Mouse (Mus musculus): ENCODE results near the gene Slc9a4. TPM values are rescaled to one million over a fixed set of nuclear protein-coding genes. Genes with fewer than 3 reads are reported as not detected.
A peak's percentile ranks its signal among the peaks of the same experiment; 100 is the strongest.
"Not testable (repeated sequence)": the region's sequence is repeated elsewhere in the genome, so short reads cannot be mapped to it uniquely, and the experiment has no call there.

The Slc9a4 gene
- 0.09 and 0.10 TPM in 2 replicates for polyA plus RNA-seq (2015; fragmentation: Nextera tagmentation; extraction: Ambion mirVana)

GRCm38 (mm10) chr1:40579784-40580183 is at the start of gene Slc9a4:
TSS of gene Slc9a4 (plus strand) at chr1:40580081.
- peak within 1 kb of the TSS; percentile 46 for H3K4me2 ChIP-seq
- no peaks in the 10 kb centered on the region for H3K27me3 ChIP-seq (replicated peaks)
- 11% methylated on average over 7 of the region's 7 CpGs for whole genome bisulfite sequencing
- H3K36me3 ChIP-seq = no peaks in the 10 kb centered on the region
- H3K4me3 ChIP-seq (replicated peaks) = 0 out of 2 replicates have a peak within 1 kb of the TSS, but pooled peaks have one; percentile 15
- H3K9me3 ChIP-seq (replicated peaks) = no peaks in the 10 kb centered on the region
- no peak for ATAC-seq (ENCODE audit: low FRiP score)
- H3K9ac ChIP-seq (replicated peaks) = no peak within 1 kb of the TSS
- peaks cover 3% of the 10 kb centered on the region for H3K4me1 ChIP-seq
- no peak within 1 kb of the TSS for H3K27ac ChIP-seq (replicated peaks)

GRCm38 (mm10) chr1:40537577-40537976 is 42.3 kb upstream of the Slc9a4 start:
- H3K4me2 ChIP-seq = no peak overlapping the region
- H3K36me3 ChIP-seq = no peaks in the 10 kb centered on the region
- H3K27me3 ChIP-seq (replicated peaks) = no peaks in the 10 kb centered on the region
- H3K9ac ChIP-seq (replicated peaks) = no peak overlapping the region
- H3K4me1 ChIP-seq = no peaks in the 10 kb centered on the region
- H3K4me3 ChIP-seq (replicated peaks) = no peak overlapping the region
- H3K9me3 ChIP-seq (replicated peaks) = no peaks in the 10 kb centered on the region
- ATAC-seq (ENCODE audit: low FRiP score) = no peak
- WGBS = 82% methylated on average over 5 of the region's 5 CpGs
- H3K27ac ChIP-seq (replicated peaks) = no peak overlapping the region

- WGBS = 0% methylated on average over 2 of the region's 2 CpGs
- H3K9ac ChIP-seq (replicated peaks) = no peak overlapping the region
- no peaks in the 10 kb centered on the region for H3K9me3 ChIP-seq (replicated peaks)
- no peaks in the 10 kb centered on the region for H3K27me3 ChIP-seq (replicated peaks)
- no peak overlapping the region for H3K4me2 ChIP-seq
- no peak overlapping the region for H3K4me3 ChIP-seq (replicated peaks)
- no peaks in the 10 kb centered on the region for H3K36me3 ChIP-seq
- H3K4me1 ChIP-seq = peaks cover 13% of the 10 kb centered on the region
- ATAC-seq (ENCODE audit: low FRiP score) = no peak
- no peak overlapping the region for H3K27ac ChIP-seq (replicated peaks)
Measured at GRCm38 (mm10) chr1:40544650-40545049, 35.2 kb upstream of the Slc9a4 start.

- H3K4me2 ChIP-seq = no peak overlapping the region
- peak; percentile 59 for ATAC-seq (ENCODE audit: low FRiP score)
- no peaks in the 10 kb centered on the region for H3K36me3 ChIP-seq
- H3K27me3 ChIP-seq (replicated peaks) = no peaks in the 10 kb centered on the region
- no peaks in the 10 kb centered on the region for H3K9me3 ChIP-seq (replicated peaks)
- H3K4me3 ChIP-seq (replicated peaks) = no peak overlapping the region
- WGBS = 64% methylated on average over 4 of the region's 4 CpGs
- peaks cover 13% of the 10 kb centered on the region for H3K4me1 ChIP-seq
- 0 out of 2 replicates have a peak overlapping the region, but pooled peaks have one; percentile 18 for H3K27ac ChIP-seq (replicated peaks)
- H3K9ac ChIP-seq (replicated peaks) = no peak overlapping the region
Measured at GRCm38 (mm10) chr1:40546645-40547044, 33.2 kb upstream of the Slc9a4 start.

GRCm38 (mm10) chr1:40547064-40547572 is 32.8 kb upstream of the Slc9a4 start:
- H3K4me2 ChIP-seq = peak overlapping the region; percentile 7; the same call in 1 of the 2 replicates
- no peak overlapping the region for H3K4me3 ChIP-seq (replicated peaks)
- no peak overlapping the region for H3K9ac ChIP-seq (replicated peaks)
- WGBS = 37% methylated on average over 11 of the region's 11 CpGs
- H3K9me3 ChIP-seq (replicated peaks) = no peaks in the 10 kb centered on the region
- ATAC-seq (ENCODE audit: low FRiP score) = peak; percentile 76
- H3K4me1 ChIP-seq = peaks cover 13% of the 10 kb centered on the region
- no peaks in the 10 kb centered on the region for H3K27me3 ChIP-seq (replicated peaks)
- peak overlapping the region; percentile 18; the same call in 1 of the 2 replicates for H3K27ac ChIP-seq (replicated peaks)
- no peaks in the 10 kb centered on the region for H3K36me3 ChIP-seq

- no peak overlapping the region for H3K27ac ChIP-seq (replicated peaks)
- no peak for ATAC-seq (ENCODE audit: low FRiP score)
- H3K4me2 ChIP-seq = peak overlapping the region; percentile 7
- no peaks in the 10 kb centered on the region for H3K27me3 ChIP-seq (replicated peaks)
- 24% methylated on average over 10 of the region's 10 CpGs for whole genome bisulfite sequencing
- H3K4me3 ChIP-seq (replicated peaks) = no peak overlapping the region
- no peak overlapping the region for H3K9ac ChIP-seq (replicated peaks)
- no peaks in the 10 kb centered on the region for H3K9me3 ChIP-seq (replicated peaks)
- peaks cover 13% of the 10 kb centered on the region for H3K4me1 ChIP-seq
- no peaks in the 10 kb centered on the region for H3K36me3 ChIP-seq
Measured at GRCm38 (mm10) chr1:40547762-40548161, 32.1 kb upstream of the Slc9a4 start.

- no peaks in the 10 kb centered on the region for H3K4me1 ChIP-seq
- no peaks in the 10 kb centered on the region for H3K36me3 ChIP-seq
- 85% methylated on average over 4 of the region's 4 CpGs for WGBS
- no peak for ATAC-seq (ENCODE audit: low FRiP score)
- no peaks in the 10 kb centered on the region for H3K27me3 ChIP-seq (replicated peaks)
- H3K4me3 ChIP-seq (replicated peaks) = no peak overlapping the region
- H3K9ac ChIP-seq (replicated peaks) = no peak overlapping the region
- no peak overlapping the region for H3K4me2 ChIP-seq
- no peak overlapping the region for H3K27ac ChIP-seq (replicated peaks)
- no peaks in the 10 kb centered on the region for H3K9me3 ChIP-seq (replicated peaks)
Measured at GRCm38 (mm10) chr1:40569374-40569773, 10.5 kb upstream of the Slc9a4 start.

GRCm38 (mm10) chr1:40580269-40580668 is 388 bp downstream of the Slc9a4 start:
- Histone ChIP-seq H3K36me3 (no peaks in the 10 kb centered on the region), H3K27ac (replicated peaks) (no peak overlapping the region), H3K9ac (replicated peaks) (no peak overlapping the region), H3K4me2 (peak overlapping the region; percentile 46), H3K4me1 (peaks cover 3% of the 10 kb centered on the region), H3K9me3 (replicated peaks) (no peaks in the 10 kb centered on the region), H3K4me3 (replicated peaks) (no peak overlapping the region), H3K27me3 (replicated peaks) (no peaks in the 10 kb centered on the region)
- ATAC-seq (ENCODE audit: low FRiP score) = no peak
- 67% methylated on average over 14 of the region's 14 CpGs for WGBS

- Histone ChIP-seq H3K27me3 (replicated peaks) (no peaks in the 10 kb centered on the region), H3K36me3 (no peaks in the 10 kb centered on the region), H3K9ac (replicated peaks) (no peak overlapping the region), H3K9me3 (replicated peaks) (no peaks in the 10 kb centered on the region), H3K4me1 (no peaks in the 10 kb centered on the region), H3K27ac (replicated peaks) (no peak overlapping the region), H3K4me3 (replicated peaks) (no peak overlapping the region), H3K4me2 (no peak overlapping the region)
- no peak for ATAC-seq (ENCODE audit: low FRiP score)
- WGBS = 87% methylated on average over 5 of the region's 5 CpGs
Measured at GRCm38 (mm10) chr1:40586776-40587175, 6.9 kb downstream of the Slc9a4 start.

GRCm38 (mm10) chr1:40590931-40591330 is 11.1 kb downstream of the Slc9a4 start:
- Histone ChIP-seq H3K27ac (replicated peaks) (no peak overlapping the region), H3K27me3 (replicated peaks) (no peaks in the 10 kb centered on the region), H3K4me2 (no peak overlapping the region), H3K9me3 (replicated peaks) (no peaks in the 10 kb centered on the region), H3K4me1 (no peaks in the 10 kb centered on the region), H3K36me3 (no peaks in the 10 kb centered on the region), H3K4me3 (replicated peaks) (no peak overlapping the region), H3K9ac (replicated peaks) (no peak overlapping the region)
- no peak for ATAC-seq (ENCODE audit: low FRiP score)
- WGBS = 93% methylated on average over 4 of the region's 4 CpGs

GRCm38 (mm10) chr1:40597822-40598221 is 17.9 kb downstream of the Slc9a4 start:
- ATAC-seq (ENCODE audit: low FRiP score) = no peak
- WGBS = 78% methylated on average over 5 of the region's 5 CpGs
- H3K4me2 ChIP-seq = no peak overlapping the region

GRCm38 (mm10) chr1:40599661-40600060 is 19.8 kb downstream of the Slc9a4 start:
- H3K27me3 ChIP-seq (replicated peaks) = not testable (repeated sequence)

More at GRCm38 (mm10) chr1:40597822-40598221, 17.9 kb downstream of the Slc9a4 start:
- Histone ChIP-seq H3K36me3 (no peaks in the 10 kb centered on the region), H3K4me3 (replicated peaks) (no peak overlapping the region), H3K4me1 (no peaks in the 10 kb centered on the region), H3K27ac (replicated peaks) (no peak overlapping the region), H3K9ac (replicated peaks) (no peak overlapping the region), H3K9me3 (replicated peaks) (no peaks in the 10 kb centered on the region), H3K27me3 (replicated peaks) (no peaks in the 10 kb centered on the region)

More at GRCm38 (mm10) chr1:40599661-40600060, 19.8 kb downstream of the Slc9a4 start:
- not testable (repeated sequence) for H3K4me1 ChIP-seq; H3K27ac ChIP-seq (replicated peaks); H3K4me2 ChIP-seq; H3K9me3 ChIP-seq (replicated peaks); ATAC-seq (ENCODE audit: low FRiP score); H3K9ac ChIP-seq (replicated peaks); H3K4me3 ChIP-seq (replicated peaks); H3K36me3 ChIP-seq
- whole genome bisulfite sequencing = 90% methylated on average over 9 of the region's 9 CpGs

Data from neural tube, embryonic 15.5 days (tissue).